Mouse (Mus musculus): ENCODE results near the gene Il5.

Gene Il5

GRCm38 (mm10) chr11:53769760-53770124 lies 49.1 kb downstream of the Il5 start, which contains the start of gene Irf1:
Gene Irf1, plus strand, starts transcription at chr11:53770014.
- DNase-seq (ENCODE audit: inconsistent age in 2 of 2, low spot score in 1 of 2), result peak; percentile 96 to 98

GRCm38 (mm10) chr11:53770125-53770791 lies 49.7 kb downstream of the Il5 start:
- DNase-seq (ENCODE audit: inconsistent age in 2 of 2, low spot score in 1 of 2), result peak; percentile 87 to 94

GRCm38 (mm10) chr11:53771001-53771744 lies 50.6 kb downstream of the Il5 start:
- DNase-seq (ENCODE audit: inconsistent age in 2 of 2, low spot score in 1 of 2), result peak in 1 of 2 experiments; percentile 62

- DNase-seq (ENCODE audit: inconsistent age in 2 of 2, low spot score in 1 of 2), result peak in 1 of 2 experiments; percentile 52
Measured at GRCm38 (mm10) chr11:53772536-53772935, 51.9 kb downstream of the Il5 start.

- no peak for DNase-seq (ENCODE audit: inconsistent age in 2 of 2, low spot score in 1 of 2)
Measured at GRCm38 (mm10) chr11:53773087-53773486, 52.5 kb downstream of the Il5 start, which contains the start of gene Gm17334. Gene Gm17334, minus strand, starts transcription at chr11:53773187.

- peak in 1 of 2 experiments; percentile 38 for DNase-seq (ENCODE audit: inconsistent age in 2 of 2, low spot score in 1 of 2)
Measured at GRCm38 (mm10) chr11:53773641-53774360, 53.2 kb downstream of the Il5 start.

All from adrenal gland, adult (tissue).